Mouse (Mus musculus): ENCODE measurements around the gene Hyal1. TPM values are rescaled to one million over a fixed set of nuclear protein-coding genes. Genes with fewer than 3 reads are reported as not detected.

The Hyal1 gene
- polyA plus RNA-seq, 1 experiment: 5.5 TPM

GRCm38 (mm10) chr9:107590773-107591060 lies 14.0 kb downstream of the Hyal1 start:
- no peak for DNase-seq (ENCODE audit: extremely low spot score in 1 of 2, low spot score in 1 of 2)

GRCm38 (mm10) chr9:107593101-107593976 lies 16.6 kb downstream of the Hyal1 start:
- no peak for DNase-seq (ENCODE audit: extremely low spot score in 1 of 2, low spot score in 1 of 2)

GRCm38 (mm10) chr9:107594281-107595062 lies 17.7 kb downstream of the Hyal1 start:
- DNase-seq (ENCODE audit: extremely low spot score in 1 of 2, low spot score in 1 of 2): no peak

GRCm38 (mm10) chr9:107596619-107597569 lies 20.2 kb downstream of the Hyal1 start:
- DNase-seq (ENCODE audit: extremely low spot score in 1 of 2, low spot score in 1 of 2): no peak

- no peak for DNase-seq (ENCODE audit: extremely low spot score in 1 of 2, low spot score in 1 of 2)
Observed at GRCm38 (mm10) chr9:107598385-107598784, 21.7 kb downstream of the Hyal1 start.

- DNase-seq (ENCODE audit: extremely low spot score in 1 of 2, low spot score in 1 of 2): no peak
Observed at GRCm38 (mm10) chr9:107599433-107599832, 22.7 kb downstream of the Hyal1 start.

GRCm38 (mm10) chr9:107599842-107600241 lies 23.1 kb downstream of the Hyal1 start:
- DNase-seq (ENCODE audit: extremely low spot score in 1 of 2, low spot score in 1 of 2): no peak

- DNase-seq (ENCODE audit: extremely low spot score in 1 of 2, low spot score in 1 of 2): no peak
Observed at GRCm38 (mm10) chr9:107600745-107601144, 24.0 kb downstream of the Hyal1 start.

- no peak for DNase-seq (ENCODE audit: extremely low spot score in 1 of 2, low spot score in 1 of 2)
Observed at GRCm38 (mm10) chr9:107601275-107601674, 24.5 kb downstream of the Hyal1 start.

GRCm38 (mm10) chr9:107602068-107602648 lies 25.4 kb downstream of the Hyal1 start:
- peak; percentile 74 to 97 for DNase-seq (ENCODE audit: extremely low spot score in 1 of 2, low spot score in 1 of 2)

GRCm38 (mm10) chr9:107603251-107603650 lies 26.5 kb downstream of the Hyal1 start:
- DNase-seq (ENCODE audit: extremely low spot score in 1 of 2, low spot score in 1 of 2): no peak

- no peak for DNase-seq (ENCODE audit: extremely low spot score in 1 of 2, low spot score in 1 of 2)
Observed at GRCm38 (mm10) chr9:107605041-107605661, 28.4 kb downstream of the Hyal1 start.

- no peak for DNase-seq (ENCODE audit: extremely low spot score in 1 of 2, low spot score in 1 of 2)
Observed at GRCm38 (mm10) chr9:107606591-107606990, 29.9 kb downstream of the Hyal1 start.

GRCm38 (mm10) chr9:107607036-107607435 lies 30.3 kb downstream of the Hyal1 start:
- DNase-seq (ENCODE audit: extremely low spot score in 1 of 2, low spot score in 1 of 2): no peak

- DNase-seq (ENCODE audit: extremely low spot score in 1 of 2, low spot score in 1 of 2): no peak
Observed at GRCm38 (mm10) chr9:107607653-107608245, 31.0 kb downstream of the Hyal1 start.

- no peak for DNase-seq (ENCODE audit: extremely low spot score in 1 of 2, low spot score in 1 of 2)
Observed at GRCm38 (mm10) chr9:107608741-107609432, 32.2 kb downstream of the Hyal1 start, which contains the start of gene Sema3b. Gene Sema3b, minus strand, starts transcription at chr9:107609229.

- no peak for DNase-seq (ENCODE audit: extremely low spot score in 1 of 2, low spot score in 1 of 2)
Observed at GRCm38 (mm10) chr9:107609433-107609830, 32.7 kb downstream of the Hyal1 start.

GRCm38 (mm10) chr9:107611456-107612190 lies 34.9 kb downstream of the Hyal1 start:
- peak in 1 of 2 experiments; percentile 48 for DNase-seq (ENCODE audit: extremely low spot score in 1 of 2, low spot score in 1 of 2)
